Mouse (Mus musculus) ES-E14 (cell line): Measurements from ENCODE around the gene Zfp362. TPM values are rescaled to one million over a fixed set of nuclear protein-coding genes. Genes with fewer than 3 reads are reported as not detected.

Experiments
- DNase-seq: peaks from one replicate; pipeline ENCODE4 v3.0.0-alpha.2; 2013; ENCODE audit warnings: low read depth, low spot score
- H3K27ac ChIP-seq: 2 replicates; pipeline ENCODE4 v1.5.1; 2012; ENCODE audit warnings: low read depth, mild to moderate bottlenecking, low read length, moderate library complexity, mixed read lengths; ENCODE audit not compliant: poor library complexity, insufficient read depth, severe bottlenecking
- H3K36me3 ChIP-seq: 2 replicates; pipeline ENCODE4 v1.6.1; 2012; ENCODE audit warnings: mild to moderate bottlenecking, low read length, moderate library complexity, mixed read lengths; ENCODE audit not compliant: control insufficient read depth, poor library complexity, insufficient read depth, severe bottlenecking
- H3K4me1 ChIP-seq, 2 experiments: fragments of 150-350 bp in 1 of 2; sonication (generic) in 1 of 2; 2 replicates each; pipeline ENCODE4 v1.6.1; 2012; ENCODE audit warnings: low read length in 2 of 2, mild to moderate bottlenecking in 1 of 2, mixed read lengths in 1 of 2; ENCODE audit not compliant: control insufficient read depth in 2 of 2, insufficient read depth in 2 of 2, poor library complexity in 1 of 2
- H3K4me3 ChIP-seq, 2 experiments: fragments of 150-350 bp in 1 of 2; sonication (generic) in 1 of 2; 2 replicates each; pipeline ENCODE4 v1.5.1; 2012; ENCODE audit warnings: low read length in 2 of 2, low read depth in 1 of 2, mild to moderate bottlenecking in 1 of 2, mixed read lengths in 1 of 2; ENCODE audit not compliant: insufficient read depth in 1 of 2, poor library complexity in 1 of 2, severe bottlenecking in 1 of 2
- H3K9ac ChIP-seq: 2 replicates; pipeline ENCODE4 v1.6.1; 2012; ENCODE audit warnings: low read depth, mild to moderate bottlenecking, low read length, mixed read lengths; ENCODE audit not compliant: poor library complexity, insufficient read depth, severe bottlenecking
- H3K9me3 ChIP-seq: fragments of 150-350 bp; sonication (generic); 2 replicates; pipeline ENCODE4 v1.6.1; 2012; ENCODE audit warnings: low read depth, mild to moderate bottlenecking, low read length; ENCODE audit not compliant: control insufficient read depth, insufficient read depth
- CHD2 ChIP-seq: IDR thresholded peaks from 2 replicates; pipeline ENCODE4 v1.6.1; 2014; ENCODE audit warnings: mild to moderate bottlenecking, low read depth, low read length, inconsistent platforms
- HCFC1 ChIP-seq: IDR thresholded peaks from 2 replicates; pipeline ENCODE4 v1.6.1; 2012; ENCODE audit warnings: low read length, inconsistent platforms, borderline replicate concordance; ENCODE audit not compliant: insufficient read depth
- MAFK ChIP-seq: IDR thresholded peaks from 2 replicates; pipeline ENCODE4 v1.6.1; 2014; ENCODE audit warnings: mild to moderate bottlenecking, low read depth, low read length, inconsistent platforms; ENCODE audit not compliant: insufficient read depth
- ZC3H11A ChIP-seq: IDR thresholded peaks from 2 replicates; pipeline ENCODE4 v1.6.1; 2012; ENCODE audit warnings: low read depth, mild to moderate bottlenecking, inconsistent platforms, low read length, borderline replicate concordance
- ZNF384 ChIP-seq: IDR thresholded peaks from 2 replicates; pipeline ENCODE4 v1.6.1; 2012; ENCODE audit warnings: low read depth, low read length, inconsistent platforms
- in situ Hi-C, 2 experiments: fragments of 600-800 bp; cut with MboI; formaldehyde crosslinking; loops; one replicate each; pipeline ENCODE4 v1.15.1; 2025; ENCODE audit warnings: low sequenced_read_pairs in 2 of 2, inconsistent platforms in 1 of 2; ENCODE audit not compliant: unreplicated experiment in 2 of 2
- total RNA-seq: library from RNA; depleted of rRNA; stranded (reverse); fragments of 300-350 nt; gene quantifications from 2 replicates; pipeline ENCODE4 v1.2.3, GENCODE M21; 2012

The Zfp362 gene
- total RNA-seq, 1 experiment = 1.5 TPM

DNA sequence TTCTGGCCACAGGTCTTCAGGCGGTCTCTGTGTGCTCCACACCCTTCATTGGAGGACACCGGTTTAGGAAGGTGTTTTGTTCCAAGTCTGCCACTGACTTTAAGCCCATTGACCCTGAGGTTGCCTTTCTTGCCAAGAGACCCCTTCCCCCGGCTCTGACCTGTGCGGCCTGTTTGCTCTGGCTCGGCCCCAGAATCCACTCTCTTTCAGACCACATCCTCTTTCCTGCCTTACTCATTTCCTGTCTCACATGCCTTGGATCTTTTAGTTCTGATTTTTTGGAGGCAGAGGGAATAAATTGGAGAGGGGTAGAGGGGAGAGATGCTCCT, 76.2 kb downstream of the Zfp362 start:
- TF ChIP-seq HCFC1 (no peak), ZNF384 (no peak), ZC3H11A (no peak), CHD2 (no peak), MAFK (no peak)
- Histone ChIP-seq H3K4me1 (peaks cover 2 to 16% of the 10 kb centered on the region in 2 experiments; a peak in 3 of 4 replicates), H3K36me3 (no peaks in the 10 kb centered on the region), H3K4me3 (no peak overlapping the region), H3K9ac (no peak overlapping the region), H3K27ac (no peak overlapping the region), H3K9me3 (no peaks in the 10 kb centered on the region)
- no peak for DNase-seq
- in situ Hi-C loops = no loop called here

DNA sequence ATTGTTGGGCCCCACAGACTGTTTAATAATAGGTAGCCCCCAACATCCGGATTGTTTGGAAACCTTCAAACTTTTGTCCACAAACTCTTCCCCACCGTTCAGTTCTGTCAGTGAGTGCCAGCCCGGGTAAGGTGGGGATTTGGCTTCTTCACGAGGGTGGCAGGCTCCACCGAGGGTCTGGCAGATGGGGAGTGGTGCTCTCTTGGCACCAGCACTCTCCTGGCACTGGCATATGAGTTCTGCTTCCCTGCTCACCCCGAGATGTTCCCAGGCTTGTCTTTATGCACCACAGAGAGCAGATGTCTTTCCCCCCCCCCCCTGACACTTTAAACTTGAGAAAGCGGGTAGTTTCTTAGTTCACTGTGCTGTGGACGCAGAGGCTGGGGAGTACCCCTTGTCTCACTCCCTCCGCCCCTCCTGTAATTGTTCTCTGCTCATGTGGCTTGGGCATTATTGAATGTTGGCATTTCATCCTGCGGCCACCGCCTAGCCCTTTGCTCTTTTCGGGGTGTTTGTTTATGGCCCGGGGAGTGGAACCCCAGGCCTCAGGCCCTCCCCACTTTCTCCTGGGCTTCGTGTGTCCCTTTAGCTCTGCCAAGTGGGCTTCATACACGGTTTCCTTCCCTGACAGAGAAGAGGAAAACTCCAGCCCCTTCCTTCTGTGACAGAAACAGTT, 76.7 kb downstream of the Zfp362 start:
- Histone ChIP-seq H3K9ac (no peak overlapping the region), H3K27ac (no peak overlapping the region), H3K4me3 (no peak overlapping the region), H3K36me3 (no peaks in the 10 kb centered on the region), H3K4me1 (peaks cover 2 to 13% of the 10 kb centered on the region in 2 experiments; a peak in 3 of 4 replicates), H3K9me3 (no peaks in the 10 kb centered on the region)
- TF ChIP-seq ZC3H11A (no peak), HCFC1 (no peak), CHD2 (no peak), ZNF384 (no peak), MAFK (no peak)
- in situ Hi-C loops = no loop called here
- DNase-seq = no peak

DNA sequence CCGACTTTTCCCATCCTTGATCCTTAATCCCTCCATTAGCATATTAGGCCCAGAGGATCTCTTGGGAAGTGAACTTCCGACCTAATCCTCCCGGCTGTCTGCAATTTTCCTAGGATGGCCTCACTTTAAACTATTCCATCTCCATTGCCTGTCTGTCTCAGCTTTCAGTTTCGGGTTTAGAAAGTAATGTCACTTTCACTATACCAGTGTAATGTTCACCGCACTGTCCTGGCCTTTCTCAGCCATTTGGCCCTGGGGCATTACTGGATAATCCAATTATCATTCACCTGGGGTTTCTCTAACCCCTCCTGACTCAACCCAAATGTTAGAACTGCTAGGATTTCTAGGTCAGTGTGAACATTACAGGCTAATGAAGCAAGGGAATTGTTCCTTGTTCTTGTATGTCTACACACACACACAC, 77.4 kb downstream of the Zfp362 start:
- Histone ChIP-seq H3K36me3 (no peaks in the 10 kb centered on the region), H3K27ac (no peak overlapping the region), H3K9me3 (no peaks in the 10 kb centered on the region), H3K9ac (peak overlapping the region; percentile 73; the same call in 1 of the 2 replicates), H3K4me3 (peak overlapping the region; percentile 77 to 88), H3K4me1 (peaks cover 2 to 10% of the 10 kb centered on the region in 2 experiments; a peak in 2 of 4 replicates)
- TF ChIP-seq CHD2 = no peak
- TF ChIP-seq ZC3H11A = no peak
- TF ChIP-seq ZNF384 = no peak
- TF ChIP-seq HCFC1 = no peak
- no peak for TF ChIP-seq MAFK
- in situ Hi-C loops = no loop called here
- no peak for DNase-seq

DNA sequence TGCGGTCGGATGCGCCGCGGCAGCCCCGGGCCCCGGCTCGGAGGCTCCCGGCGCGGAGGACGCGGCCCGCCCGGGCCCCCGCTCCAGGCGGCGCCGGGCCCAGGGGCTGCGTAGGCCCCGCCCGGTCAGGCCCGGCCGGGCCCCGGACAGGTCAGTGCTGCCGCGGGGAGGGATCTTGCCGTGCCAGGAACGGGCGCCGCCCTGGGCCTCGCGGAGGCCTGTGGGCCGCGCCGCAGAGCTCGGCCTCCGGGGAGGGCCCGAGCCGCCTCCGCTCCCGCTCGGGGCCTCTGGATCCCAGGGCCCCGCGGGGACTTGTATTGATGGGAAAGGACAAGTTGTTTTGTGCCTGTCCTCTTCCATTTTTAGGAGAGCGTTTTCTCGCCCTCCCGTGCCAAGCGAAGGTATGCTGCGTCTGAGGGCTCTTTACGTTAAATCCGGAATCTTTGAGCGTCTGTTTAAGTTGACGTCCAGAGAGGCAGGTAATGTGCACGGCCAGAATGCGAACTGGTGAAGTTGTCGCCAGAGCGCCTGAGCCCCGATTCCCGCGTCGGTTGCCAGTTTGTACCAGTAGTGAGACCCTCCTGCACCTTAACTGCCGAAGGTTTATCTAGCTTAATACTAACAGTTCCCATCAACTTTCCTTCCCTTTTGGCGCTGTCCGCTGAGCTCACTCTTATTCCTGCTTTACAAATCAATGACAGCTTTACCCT, 78.0 kb downstream of the Zfp362 start:
- in situ Hi-C loops = no loop called here
- no peak overlapping the region; the same call in 1 of the 2 replicates for H3K27ac ChIP-seq
- H3K9me3 ChIP-seq = no peaks in the 10 kb centered on the region
- DNase-seq = no peak
- H3K4me1 ChIP-seq = peaks cover 2 to 10% of the 10 kb centered on the region in 2 experiments; a peak in 2 of 4 replicates
- H3K4me3 ChIP-seq = peak overlapping the region; percentile 77 to 88
- TF ChIP-seq CHD2 (no peak), HCFC1 (no peak), ZNF384 (no peak), MAFK (no peak), ZC3H11A (no peak)
- peak overlapping the region; percentile 73 for H3K9ac ChIP-seq
- no peaks in the 10 kb centered on the region for H3K36me3 ChIP-seq
